Mouse (Mus musculus) retina, embryonic 14.5 days (tissue): ENCODE measurements around the gene Leng1.

Experiments
- DNase-seq: peaks from one replicate; pipeline ENCODE4 v3.0.0-alpha.2; 2015; ENCODE audit warnings: low spot score

Leng1 gene

DNA sequence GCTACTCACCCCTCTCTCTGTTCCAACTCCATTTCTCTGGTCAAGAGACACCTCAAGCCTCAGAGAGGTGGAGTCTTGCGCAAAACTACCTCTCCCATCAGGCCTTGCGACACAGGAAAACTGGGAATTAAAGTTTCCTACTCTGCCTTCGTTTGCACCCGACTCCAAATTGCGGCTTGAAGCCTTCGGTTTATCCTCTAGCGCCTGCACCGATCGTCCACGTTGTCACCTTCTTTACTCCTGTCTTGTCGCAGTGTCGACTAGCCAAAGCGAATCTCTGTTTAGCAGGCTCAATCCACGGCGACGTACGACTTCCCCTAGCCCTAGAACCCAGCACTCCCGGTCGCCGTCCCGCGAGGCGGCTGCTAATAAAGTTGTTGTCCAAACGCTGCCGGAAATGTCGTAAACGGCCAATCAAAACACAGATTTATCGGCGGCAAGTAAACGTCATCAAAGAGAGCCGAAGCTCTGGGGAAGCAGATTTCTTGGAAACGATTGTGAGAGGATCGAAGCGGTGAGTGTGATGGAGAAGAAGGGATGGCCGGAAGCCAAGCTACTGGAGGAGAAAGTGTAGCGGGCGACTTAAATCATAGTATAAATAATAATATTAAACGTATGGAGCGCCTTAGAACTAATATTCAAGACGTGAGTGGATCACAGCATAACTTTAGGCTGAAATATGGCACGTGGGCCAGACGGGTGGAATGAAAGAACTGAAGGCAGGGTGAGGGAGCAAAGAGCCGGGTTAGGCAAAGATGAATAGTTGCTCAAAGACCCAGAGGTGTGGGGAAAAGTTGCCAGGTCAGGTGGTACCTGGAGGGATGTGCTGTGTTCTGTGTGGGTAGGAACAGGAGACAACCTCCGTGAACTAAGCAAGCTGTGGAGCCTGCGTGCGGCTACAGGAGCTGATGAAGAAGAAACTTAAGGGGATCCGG is 35.8 kb downstream of the Leng1 start, which contains the start of the genes Tfpt and Prpf31:
TSS of gene Tfpt (minus strand) at position 387 of the 935 bp plus-strand sequence.
TSS of gene Prpf31 (plus strand) at position 443 of the 935 bp plus-strand sequence.
- peak; percentile 95 for DNase-seq

DNA sequence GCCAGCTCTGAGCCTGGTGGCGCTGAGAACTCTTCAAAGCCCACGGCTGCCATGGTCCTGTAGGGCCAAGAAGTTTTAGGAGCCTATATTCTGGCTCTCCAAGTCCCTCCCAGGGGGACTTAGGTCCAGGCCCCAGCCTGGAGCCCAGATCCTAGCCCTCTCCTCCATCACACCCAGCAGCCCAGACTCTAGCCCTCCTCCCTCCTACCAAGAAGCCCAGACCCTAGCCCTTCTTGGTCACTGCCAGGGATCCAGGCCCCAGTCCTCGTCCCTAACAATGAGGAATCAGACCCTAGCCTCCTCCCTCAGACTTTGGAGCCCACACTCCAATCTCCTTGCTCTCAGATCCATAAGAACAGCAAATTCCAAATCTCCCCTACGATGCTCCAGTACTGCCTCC is 36.6 kb downstream of the Leng1 start:
- DNase-seq: no peak

DNA sequence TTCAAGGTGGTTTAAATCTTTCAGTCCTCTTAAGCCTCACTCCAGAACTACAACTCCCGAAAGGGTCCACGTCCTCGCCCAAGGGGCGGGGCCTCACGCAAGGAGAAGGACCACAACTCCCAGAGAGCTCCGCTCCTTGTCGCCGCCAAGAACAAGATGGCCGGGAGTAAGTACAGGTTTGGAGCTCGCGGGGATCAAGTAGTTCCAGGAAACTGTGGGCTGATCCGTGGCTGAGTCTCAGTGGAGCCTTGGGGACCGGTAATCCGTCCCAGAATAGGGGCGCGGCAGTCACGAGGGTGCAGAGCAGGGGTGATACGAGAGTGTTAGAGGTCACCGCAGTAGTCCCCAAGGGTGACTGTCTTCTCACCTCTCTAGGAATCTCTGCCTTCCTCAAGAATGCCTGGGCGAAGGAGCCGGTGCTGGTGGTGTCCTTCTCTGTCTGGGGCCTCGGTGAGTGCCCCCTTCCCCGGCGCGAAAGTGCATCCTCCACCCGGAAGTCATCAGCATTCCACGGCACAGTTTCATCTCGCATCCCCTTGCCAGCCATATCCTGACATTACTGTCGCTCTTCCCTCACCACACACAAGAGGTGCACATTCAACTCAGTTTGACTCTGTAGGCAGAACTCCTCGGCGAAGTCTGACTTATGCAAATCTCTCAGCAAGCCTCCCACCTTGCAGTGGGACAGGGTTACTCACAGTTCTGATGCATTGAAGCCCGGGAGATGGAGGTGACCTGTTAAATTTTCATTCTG is 48.2 kb downstream of the Leng1 start, which contains the start of gene Ndufa3:
TSS of gene Ndufa3 (plus strand) at position 132 of the 754 bp plus-strand sequence.
- peak; percentile 85 for DNase-seq

DNA sequence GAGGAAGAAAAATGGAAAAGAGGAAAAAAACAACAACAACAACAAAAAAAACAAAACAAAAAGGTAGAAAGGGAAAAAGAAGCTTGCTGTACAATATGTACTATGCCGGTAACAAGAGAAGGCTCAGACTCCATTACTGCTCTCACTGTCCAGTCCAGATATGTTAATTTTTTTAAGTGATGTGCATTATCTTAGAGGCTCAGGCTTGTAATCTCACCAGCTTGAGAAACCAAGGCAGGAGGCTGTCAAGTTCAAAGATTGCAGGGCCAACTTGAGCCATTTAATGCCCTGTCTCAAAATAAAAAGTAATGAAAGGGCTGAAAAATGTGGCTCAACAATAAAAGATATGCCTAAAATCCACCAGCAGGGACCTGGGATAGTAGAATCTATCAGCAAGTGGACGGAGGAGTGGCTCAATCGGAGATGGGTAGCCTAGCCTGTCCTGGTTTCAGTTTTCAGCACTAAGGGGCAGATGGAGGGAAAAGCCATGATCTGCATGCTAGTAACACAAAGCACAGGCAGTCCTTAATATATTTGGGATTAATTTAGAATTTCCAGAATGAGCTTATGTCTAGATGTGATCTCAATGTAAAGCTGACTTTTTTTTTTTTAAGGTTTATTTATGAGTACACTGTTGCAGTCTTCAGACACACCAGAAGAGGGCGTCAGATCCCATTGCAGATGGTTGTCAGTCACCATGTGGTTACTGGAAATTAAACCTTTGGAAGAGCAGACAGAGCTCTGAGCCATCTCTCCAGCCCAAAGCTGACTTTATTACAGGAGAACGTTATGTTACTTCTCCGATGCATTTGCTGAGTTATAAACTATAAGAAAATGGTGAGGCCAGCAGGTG is 49.0 kb downstream of the Leng1 start:
- DNase-seq: no peak

DNA sequence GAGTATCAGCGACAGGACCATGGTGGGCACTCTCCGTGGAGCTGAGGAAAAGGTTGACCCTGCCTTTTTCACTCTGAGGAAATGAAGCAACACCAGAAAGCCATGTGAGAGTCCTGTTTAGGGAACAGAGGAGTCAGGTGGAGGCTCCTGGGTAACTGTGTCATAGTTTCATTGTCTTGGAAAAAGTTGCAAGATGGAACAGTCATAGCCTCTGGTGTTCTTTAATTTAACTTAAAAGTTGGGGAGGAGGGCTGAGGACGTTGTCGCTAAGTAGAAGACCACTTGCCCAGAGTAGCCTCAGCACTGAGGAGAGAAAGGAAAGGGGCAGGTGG is 49.6 kb downstream of the Leng1 start, which contains the start of gene Oscar:
TSS of gene Oscar (minus strand) at position 101 of the 332 bp plus-strand sequence.
- no peak for DNase-seq

DNA sequence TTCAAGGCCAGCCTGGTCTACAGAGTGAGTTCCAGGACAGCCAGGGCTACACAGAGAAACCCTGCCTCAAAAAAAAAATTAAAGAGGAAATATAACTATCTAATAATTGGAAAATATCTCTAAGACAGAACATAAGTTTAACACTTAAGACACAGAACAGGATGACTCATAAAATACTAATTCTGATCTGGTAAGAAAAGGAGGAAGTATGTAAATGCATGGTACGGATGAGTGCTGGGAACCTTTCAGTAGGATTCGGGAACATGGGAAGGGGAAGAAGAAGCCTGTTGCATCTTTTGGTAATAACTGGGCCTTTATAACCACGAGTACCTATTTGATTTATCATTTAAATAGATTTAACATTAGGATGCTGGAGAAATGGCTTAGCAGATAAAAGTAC is 51.6 kb downstream of the Leng1 start:
- no peak for DNase-seq

DNA sequence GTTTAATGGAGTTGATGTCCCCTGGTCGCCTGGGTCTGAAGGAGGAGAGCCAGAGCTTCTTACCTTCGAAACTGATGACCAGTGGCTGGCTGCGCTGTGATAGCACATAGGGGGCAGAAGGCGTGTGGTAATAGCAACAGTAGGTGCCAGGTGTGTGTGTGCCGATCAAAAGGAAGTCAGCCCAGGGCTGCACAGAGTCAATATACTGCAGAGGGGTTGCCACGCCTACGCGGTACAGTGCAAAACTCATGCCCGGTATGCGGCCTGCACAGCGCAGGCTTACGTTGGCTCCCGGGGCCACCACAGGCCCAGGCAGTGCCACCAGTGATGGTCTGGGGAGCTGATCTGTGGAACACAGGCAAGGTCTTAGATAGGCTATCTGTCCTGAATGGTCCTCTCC is 54.6 kb downstream of the Leng1 start:
- DNase-seq: no peak

DNA sequence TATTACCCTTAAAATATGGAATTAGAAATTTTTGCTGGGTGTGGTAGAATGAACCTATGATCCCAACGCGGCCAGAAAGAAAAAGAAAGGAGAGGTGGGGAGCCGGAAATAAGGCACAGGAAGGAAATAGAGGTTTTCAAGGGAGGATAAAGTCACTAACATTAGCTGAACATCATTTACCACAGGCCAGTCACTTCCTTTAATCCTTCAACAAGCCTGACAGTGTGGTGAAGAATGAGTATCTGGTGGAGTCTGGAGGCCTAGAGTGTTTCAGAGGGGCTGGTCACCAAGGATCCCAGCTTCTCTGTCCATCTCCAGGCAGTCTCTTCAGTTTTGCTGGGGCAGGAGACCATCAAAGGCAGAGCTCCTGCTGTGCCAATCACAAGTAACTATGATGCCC is 55.2 kb downstream of the Leng1 start:
- DNase-seq: no peak
